Mouse (Mus musculus) thymus, adult 2 months (tissue): Measurements from ENCODE around the gene Phyhd1. TPM values are rescaled to one million over a fixed set of nuclear protein-coding genes. Genes with fewer than 3 reads are reported as not detected.

ENCODE experiments used
- DNase-seq: peaks from one replicate; pipeline ENCODE4 v3.0.0; 2021
- H3K27ac ChIP-seq: fragments of 200-500 bp; 2 replicates; pipeline ENCODE4 v1.5.1; 2012; ENCODE audit warnings: low read length, control low read depth; ENCODE audit not compliant: control insufficient read depth, insufficient read depth
- H3K27me3 ChIP-seq: fragments of 200-500 bp; 2 replicates; pipeline ENCODE4 v1.6.1; 2012; ENCODE audit warnings: mild to moderate bottlenecking, low read length, moderate library complexity, mixed read lengths; ENCODE audit not compliant: control insufficient read depth, insufficient read depth
- H3K36me3 ChIP-seq: fragments of 200-500 bp; 2 replicates; pipeline ENCODE4 v1.6.1; 2012; ENCODE audit warnings: mild to moderate bottlenecking, low read length, moderate library complexity; ENCODE audit not compliant: control insufficient read depth, insufficient read depth
- H3K4me1 ChIP-seq: fragments of 200-500 bp; replicated peaks from 2 replicates; pipeline ENCODE4 v1.6.1; 2012; ENCODE audit warnings: low read length; ENCODE audit not compliant: control insufficient read depth, insufficient read depth
- H3K4me3 ChIP-seq: fragments of 200-500 bp; 2 replicates; pipeline ENCODE4 v1.5.1; 2012; ENCODE audit warnings: mild to moderate bottlenecking, low read length, control low read depth, moderate library complexity; ENCODE audit not compliant: control insufficient read depth, insufficient read depth
- CTCF ChIP-seq: fragments of 200-500 bp; IDR thresholded peaks from 2 replicates; pipeline ENCODE4 v1.5.1; 2012; ENCODE audit warnings: mild to moderate bottlenecking, control low read depth, low read length, moderate library complexity, borderline replicate concordance; ENCODE audit not compliant: control insufficient read depth, poor library complexity, insufficient read depth; ENCODE audit errors: extremely low read depth
- POLR2A ChIP-seq: fragments of 200-500 bp; IDR thresholded peaks from 2 replicates; pipeline ENCODE4 v1.6.1; 2012; ENCODE audit warnings: mild to moderate bottlenecking, low read length, control low read depth, moderate library complexity; ENCODE audit not compliant: control insufficient read depth, poor library complexity, insufficient read depth; ENCODE audit errors: extremely low read depth
- WGBS: fragments of 180-500 bp; shearing (Covaris S2); methylation state at CpG from one replicate; pipeline ENCODE4 v1.1.7; 2018; 5-methylcytosine and 5-hydroxymethylcytosine counted together
- polyA plus RNA-seq: library from polyadenylated mRNA; depleted of rRNA; stranded (reverse); fragments of >200 nt; gene quantifications from 2 replicates; pipeline ENCODE4 v1.2.3, GENCODE M21; 2012

Gene Phyhd1
- polyA plus RNA-seq, 1 experiment: 18.1 TPM

GRCm38 (mm10) chr2:30261064-30261736, 4.8 kb upstream of the Phyhd1 start:
- 92% methylated on average over 4 of the region's 4 CpGs for WGBS
- DNase-seq: no peak
- peaks cover 51% of the 10 kb centered on the region for H3K36me3 ChIP-seq
- no peak overlapping the region for H3K27ac ChIP-seq
- peaks cover 28% of the 10 kb centered on the region for H3K4me1 ChIP-seq
- H3K27me3 ChIP-seq: no peaks in the 10 kb centered on the region
- TF ChIP-seq CTCF (no peak), POLR2A (no peak)
- no peak overlapping the region for H3K4me3 ChIP-seq

GRCm38 (mm10) chr2:30261921-30262839, 3.8 kb upstream of the Phyhd1 start:
- Histone ChIP-seq H3K4me3 (no peak overlapping the region), H3K27me3 (no peaks in the 10 kb centered on the region), H3K27ac (no peak overlapping the region), H3K36me3 (peaks cover 41% of the 10 kb centered on the region), H3K4me1 (peaks cover 22% of the 10 kb centered on the region)
- WGBS: 97% methylated on average over 18 of the region's 18 CpGs
- DNase-seq: no peak
- TF ChIP-seq CTCF: no peak
- TF ChIP-seq POLR2A: no peak

GRCm38 (mm10) chr2:30262840-30263441, 3.1 kb upstream of the Phyhd1 start:
- Histone ChIP-seq H3K4me1 (peaks cover 15% of the 10 kb centered on the region), H3K27me3 (no peaks in the 10 kb centered on the region), H3K4me3 (no peak overlapping the region), H3K36me3 (peaks cover 38% of the 10 kb centered on the region), H3K27ac (no peak overlapping the region)
- no peak for DNase-seq
- no peak for TF ChIP-seq POLR2A
- 86% methylated on average over 4 of the region's 4 CpGs for WGBS

- H3K27ac ChIP-seq: no peak overlapping the region
- H3K27me3 ChIP-seq: no peaks in the 10 kb centered on the region
- TF ChIP-seq POLR2A (no peak), CTCF (no peak)
- H3K36me3 ChIP-seq: peaks cover 38% of the 10 kb centered on the region
- peaks cover 6% of the 10 kb centered on the region for H3K4me1 ChIP-seq
- H3K4me3 ChIP-seq: no peak overlapping the region
- WGBS: 95% methylated on average over 6 of the region's 6 CpGs
- DNase-seq: no peak
Measured at GRCm38 (mm10) chr2:30263811-30264210, 2.2 kb upstream of the Phyhd1 start.

- no peak for TF ChIP-seq CTCF
- no peak for TF ChIP-seq POLR2A
- Histone ChIP-seq H3K27me3 (no peaks in the 10 kb centered on the region), H3K36me3 (peaks cover 33% of the 10 kb centered on the region), H3K4me3 (no peak overlapping the region), H3K4me1 (peaks cover 5% of the 10 kb centered on the region; the same call in 1 of the 2 replicates), H3K27ac (no peak overlapping the region)
- WGBS: 90% methylated on average over 7 of the region's 7 CpGs
- DNase-seq: no peak
Measured at GRCm38 (mm10) chr2:30264671-30265519, 1.1 kb upstream of the Phyhd1 start.
